Mouse (Mus musculus): ENCODE measurements around the gene Fbn1. TPM values are rescaled to one million over a fixed set of nuclear protein-coding genes. Genes with fewer than 3 reads are reported as not detected.

The Fbn1 gene
- polyA plus RNA-seq, 1 experiment = 0.99 TPM

DNA sequence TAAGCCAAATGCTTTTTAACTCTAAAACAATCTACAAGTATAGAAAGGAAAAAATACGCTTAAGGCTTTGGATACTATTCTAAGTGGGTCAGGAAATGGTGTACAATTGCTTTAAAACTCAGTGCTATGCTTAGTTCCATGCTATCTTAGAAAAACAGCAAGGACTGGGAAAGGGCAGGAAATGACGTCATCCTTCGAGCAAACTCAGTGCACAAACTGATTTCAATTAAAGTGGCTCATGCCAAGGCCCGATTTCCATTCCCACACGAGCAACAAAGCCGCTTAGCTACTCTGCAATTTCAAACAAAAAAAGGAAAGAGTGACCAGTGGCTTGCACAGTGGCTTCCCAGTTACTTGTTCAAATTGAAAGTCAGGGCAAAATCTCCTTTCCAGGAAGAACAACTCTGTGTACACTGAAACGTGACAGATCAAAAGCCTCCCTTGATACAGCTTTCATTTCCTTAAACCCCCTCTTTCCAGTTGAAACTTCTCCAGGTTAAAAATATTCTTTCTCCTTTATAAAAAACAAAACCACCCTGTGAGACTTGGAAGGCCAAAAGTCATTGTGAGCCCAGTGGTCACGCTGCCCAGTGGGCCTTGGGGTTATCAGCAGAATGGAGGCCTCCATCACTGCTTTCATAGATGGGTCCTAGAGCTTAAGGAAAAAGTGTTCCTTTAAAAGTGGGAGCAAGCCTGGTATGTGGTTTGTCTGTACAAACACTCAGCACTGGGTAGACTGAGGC lies 37.1 kb downstream of the Fbn1 start:
- no peak overlapping the region for H3K27ac ChIP-seq (ENCODE audit: insufficient read depth, low read depth, low read length)
- peak overlapping the region; percentile 20; the same call in 1 of the 2 replicates for H3K4me3 ChIP-seq (ENCODE audit: insufficient read depth, low read length)
- TF ChIP-seq POLR2A (IDR thresholded peaks at IDR 0.05; ENCODE audit: borderline replicate concordance, low read depth, low read length) (no peak), CTCF (IDR thresholded peaks at IDR 0.05; ENCODE audit: low read depth, low read length) (no peak)
- H3K4me1 ChIP-seq (ENCODE audit: control insufficient read depth, insufficient read depth, low read length) = peaks cover 3% of the 10 kb centered on the region; the same call in 1 of the 2 replicates

- no peak overlapping the region for H3K4me3 ChIP-seq (ENCODE audit: insufficient read depth, low read length)
- no peak overlapping the region for H3K27ac ChIP-seq (ENCODE audit: insufficient read depth, low read depth, low read length)
- TF ChIP-seq POLR2A (IDR thresholded peaks at IDR 0.05; ENCODE audit: borderline replicate concordance, low read depth, low read length) = no peak
- no peak for TF ChIP-seq CTCF (IDR thresholded peaks at IDR 0.05; ENCODE audit: low read depth, low read length)
- no peaks in the 10 kb centered on the region for H3K4me1 ChIP-seq (ENCODE audit: control insufficient read depth, insufficient read depth, low read length)
These were observed 43.8 kb downstream of the Fbn1 start for GRCm38 (mm10) chr2:125464036-125464435.

GRCm38 (mm10) chr2:125459087-125459486 lies 48.7 kb downstream of the Fbn1 start:
- no peak overlapping the region for H3K4me3 ChIP-seq (ENCODE audit: insufficient read depth, low read length)
- TF ChIP-seq POLR2A (IDR thresholded peaks at IDR 0.05; ENCODE audit: borderline replicate concordance, low read depth, low read length) (no peak), CTCF (IDR thresholded peaks at IDR 0.05; ENCODE audit: low read depth, low read length) (no peak)
- H3K4me1 ChIP-seq (ENCODE audit: control insufficient read depth, insufficient read depth, low read length) = peaks cover 4% of the 10 kb centered on the region; the same call in 1 of the 2 replicates
- no peak overlapping the region for H3K27ac ChIP-seq (ENCODE audit: insufficient read depth, low read depth, low read length)

DNA sequence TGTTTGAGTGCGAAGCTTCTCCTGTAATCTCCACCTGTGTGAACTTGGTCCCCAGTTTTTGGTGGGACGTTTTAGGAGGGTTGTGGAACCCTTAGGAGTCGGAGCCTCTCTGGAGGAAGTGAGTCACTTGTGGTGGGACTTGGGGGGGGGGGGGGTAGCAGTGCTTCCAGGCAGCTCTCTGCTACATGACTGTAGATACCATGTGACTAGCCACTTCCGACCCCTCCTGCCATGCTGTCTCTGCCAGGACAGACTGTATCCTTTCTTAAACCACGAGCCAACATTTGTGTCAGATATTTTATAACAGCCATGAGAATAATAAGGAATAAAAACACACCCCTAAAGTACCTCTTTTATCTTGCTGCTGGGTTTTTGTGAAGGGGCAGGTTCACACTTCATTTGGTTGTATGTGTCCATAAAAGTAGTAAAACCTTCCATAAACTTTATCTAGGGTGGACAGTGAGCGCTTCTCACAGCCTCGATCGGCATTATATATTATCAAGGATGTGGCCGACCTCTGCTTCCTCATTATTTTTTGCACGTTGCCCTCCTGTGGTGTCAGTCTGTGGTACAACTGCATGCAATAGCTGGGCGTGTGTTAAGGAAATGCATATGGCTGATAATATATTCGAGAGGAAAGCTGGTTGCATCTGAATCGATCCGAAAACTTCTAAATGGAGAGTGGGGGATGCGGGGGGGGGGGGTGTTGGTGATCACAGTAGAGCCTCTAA lies 51.6 kb downstream of the Fbn1 start:
- no peak for TF ChIP-seq POLR2A (IDR thresholded peaks at IDR 0.05; ENCODE audit: borderline replicate concordance, low read depth, low read length)
- no peak overlapping the region for H3K4me3 ChIP-seq (ENCODE audit: insufficient read depth, low read length)

GRCm38 (mm10) chr2:125454781-125455180 lies 53.0 kb downstream of the Fbn1 start:
- Histone ChIP-seq H3K4me1 (ENCODE audit: control insufficient read depth, insufficient read depth, low read length) (peaks cover 4% of the 10 kb centered on the region; the same call in 1 of the 2 replicates), H3K27ac (ENCODE audit: insufficient read depth, low read depth, low read length) (no peak overlapping the region), H3K4me3 (ENCODE audit: insufficient read depth, low read length) (no peak overlapping the region)
- TF ChIP-seq POLR2A (IDR thresholded peaks at IDR 0.05; ENCODE audit: borderline replicate concordance, low read depth, low read length) (no peak), CTCF (IDR thresholded peaks at IDR 0.05; ENCODE audit: low read depth, low read length) (no peak)

More for the DNA sequence above, 51.6 kb downstream of the Fbn1 start:
- Histone ChIP-seq H3K27ac (ENCODE audit: insufficient read depth, low read depth, low read length) (no peak overlapping the region), H3K4me1 (ENCODE audit: control insufficient read depth, insufficient read depth, low read length) (peaks cover 4% of the 10 kb centered on the region; the same call in 1 of the 2 replicates)

- no peak overlapping the region for H3K27ac ChIP-seq (ENCODE audit: insufficient read depth, low read depth, low read length)
- no peak overlapping the region for H3K4me3 ChIP-seq (ENCODE audit: insufficient read depth, low read length)
- TF ChIP-seq CTCF (IDR thresholded peaks at IDR 0.05; ENCODE audit: low read depth, low read length) (no peak), POLR2A (IDR thresholded peaks at IDR 0.05; ENCODE audit: borderline replicate concordance, low read depth, low read length) (no peak)
- peaks cover 4% of the 10 kb centered on the region; the same call in 1 of the 2 replicates for H3K4me1 ChIP-seq (ENCODE audit: control insufficient read depth, insufficient read depth, low read length)
These were observed 55.3 kb downstream of the Fbn1 start for GRCm38 (mm10) chr2:125452369-125453097.

GRCm38 (mm10) chr2:125449361-125449760 lies 58.4 kb downstream of the Fbn1 start:
- H3K4me3 ChIP-seq (ENCODE audit: insufficient read depth, low read length) = no peak overlapping the region
- H3K4me1 ChIP-seq (ENCODE audit: control insufficient read depth, insufficient read depth, low read length) = no peaks in the 10 kb centered on the region
- no peak for TF ChIP-seq POLR2A (IDR thresholded peaks at IDR 0.05; ENCODE audit: borderline replicate concordance, low read depth, low read length)
- no peak for TF ChIP-seq CTCF (IDR thresholded peaks at IDR 0.05; ENCODE audit: low read depth, low read length)
- no peak overlapping the region for H3K27ac ChIP-seq (ENCODE audit: insufficient read depth, low read depth, low read length)

GRCm38 (mm10) chr2:125448881-125449280 lies 58.9 kb downstream of the Fbn1 start:
- H3K27ac ChIP-seq (ENCODE audit: insufficient read depth, low read depth, low read length) = no peak overlapping the region
- no peak for TF ChIP-seq CTCF (IDR thresholded peaks at IDR 0.05; ENCODE audit: low read depth, low read length)
- no peak for TF ChIP-seq POLR2A (IDR thresholded peaks at IDR 0.05; ENCODE audit: borderline replicate concordance, low read depth, low read length)

GRCm38 (mm10) chr2:125447274-125447898 lies 60.4 kb downstream of the Fbn1 start:
- H3K27ac ChIP-seq (ENCODE audit: insufficient read depth, low read depth, low read length) = no peak overlapping the region
- H3K4me3 ChIP-seq (ENCODE audit: insufficient read depth, low read length) = no peak overlapping the region
- no peak for TF ChIP-seq POLR2A (IDR thresholded peaks at IDR 0.05; ENCODE audit: borderline replicate concordance, low read depth, low read length)
- TF ChIP-seq CTCF (IDR thresholded peaks at IDR 0.05; ENCODE audit: low read depth, low read length) = no peak
- no peaks in the 10 kb centered on the region for H3K4me1 ChIP-seq (ENCODE audit: control insufficient read depth, insufficient read depth, low read length)

More at GRCm38 (mm10) chr2:125448881-125449280, 58.9 kb downstream of the Fbn1 start:
- Histone ChIP-seq H3K4me1 (ENCODE audit: control insufficient read depth, insufficient read depth, low read length) (no peaks in the 10 kb centered on the region), H3K4me3 (ENCODE audit: insufficient read depth, low read length) (no peak overlapping the region)

Data from bone marrow macrophage, adult 2 months (primary cell).